Comparison of ENCODE assay signal across 8 mouse cellular contexts in genomic region chr4:139833036-139833634, GRCm38 (mm10). TPM values are rescaled to one million over a fixed set of nuclear protein-coding genes. Genes with fewer than 3 reads are reported as not detected.
DNase-seq lines count a peak whose midpoint lies in the region; ATAC-seq lines count a peak whose summit lies in the region.
"Had no signal": no experiment of that assay in that cellular context is flagged by ENCODE, and none has a peak within 500 bp of the region (broad histone marks: within the 10 kb centered on the region; RNA-seq: fewer than 3 reads in every experiment).

Pax7 (minus strand) TSS chr4:139833528.

- H3K4me3 ChIP-seq in kidney, embryonic 15.5 days (replicated peaks): peak within 1 kb of the TSS; percentile 27
- peak within 1 kb of the TSS; percentile 59 for H3K4me3 ChIP-seq in embryonic facial prominence, embryonic 10.5 days
- peak within 1 kb of the TSS; percentile 40 for H3K4me3 ChIP-seq in hindbrain, embryonic 12.5 days
- peak within 1 kb of the TSS; percentile 55 for H3K4me3 ChIP-seq in neural tube, embryonic 11.5 days (ENCODE audit: low read depth, low read length)
- H3K4me3 ChIP-seq: erythroblast, embryonic 14.5 days had no signal

- DNase-seq in kidney, adult 18-20 months: no peak
- DNase-seq in embryonic facial prominence, embryonic 10.5 days (ENCODE audit: low spot score): peak; percentile 75
- DNase-seq in neural tube, embryonic 11.5 days (ENCODE audit: low spot score): peak; percentile 78
- DNase-seq in layer of hippocampus, postnatal 36 days: no peak
- DNase-seq in kidney, adult 11 months: no peak

- H3K4me1 ChIP-seq in kidney, embryonic 15.5 days: peaks cover 30% of the 10 kb centered on the region
- H3K4me1 ChIP-seq in embryonic facial prominence, embryonic 10.5 days: peaks cover 76% of the 10 kb centered on the region
- peaks cover 71% of the 10 kb centered on the region for H3K4me1 ChIP-seq in hindbrain, embryonic 12.5 days
- H3K4me1 ChIP-seq in neural tube, embryonic 11.5 days (ENCODE audit: control insufficient read depth, insufficient read depth, low read length): peaks cover 53% of the 10 kb centered on the region

- no peak within 1 kb of the TSS for H3K27ac ChIP-seq in kidney, embryonic 15.5 days
- peak within 1 kb of the TSS; percentile 82 for H3K27ac ChIP-seq in embryonic facial prominence, embryonic 10.5 days (replicated peaks)
- peak within 1 kb of the TSS; percentile 68 for H3K27ac ChIP-seq in hindbrain, embryonic 12.5 days
- peak within 1 kb of the TSS; percentile 79 for H3K27ac ChIP-seq in neural tube, embryonic 11.5 days (ENCODE audit: low read depth, low read length)

- no peak within 1 kb of the TSS for H3K9ac ChIP-seq in kidney, embryonic 15.5 days
- peak within 1 kb of the TSS; percentile 64 for H3K9ac ChIP-seq in hindbrain, embryonic 12.5 days
- H3K9ac ChIP-seq in neural tube, embryonic 11.5 days (ENCODE audit: low read length): peak within 1 kb of the TSS; percentile 85

- peaks cover 100% of the 10 kb centered on the region for H3K27me3 ChIP-seq in kidney, embryonic 15.5 days
- H3K27me3 ChIP-seq in embryonic facial prominence, embryonic 10.5 days (replicated peaks; ENCODE audit: low read depth, poor library complexity, severe bottlenecking): peaks cover 100% of the 10 kb centered on the region
- H3K27me3 ChIP-seq in hindbrain, embryonic 12.5 days: peaks cover 99% of the 10 kb centered on the region
- peaks cover 73% of the 10 kb centered on the region for H3K27me3 ChIP-seq in neural tube, embryonic 11.5 days (ENCODE audit: control insufficient read depth, insufficient read depth, low read length)

- ATAC-seq in kidney, embryonic 15.5 days (replicated peaks; ENCODE audit: low FRiP score): no peak
- peak; percentile 25; the same call in 1 of the 2 replicates for ATAC-seq in hindbrain, embryonic 12.5 days (ENCODE audit: low FRiP score)
- peak; percentile 42; the same call in 1 of the 2 replicates for ATAC-seq in neural tube, embryonic 11.5 days (ENCODE audit: insufficient read depth, low FRiP score, low TSS enrichment)

- no peaks in the 10 kb centered on the region for H3K9me3 ChIP-seq in kidney, embryonic 15.5 days (replicated peaks)
- no peaks in the 10 kb centered on the region for H3K9me3 ChIP-seq in embryonic facial prominence, embryonic 10.5 days
- H3K9me3 ChIP-seq in hindbrain, embryonic 12.5 days (replicated peaks): no peaks in the 10 kb centered on the region
- no peaks in the 10 kb centered on the region for H3K9me3 ChIP-seq in neural tube, embryonic 11.5 days (ENCODE audit: control insufficient read depth, low read length)

- no peaks in the 10 kb centered on the region for H3K36me3 ChIP-seq in kidney, embryonic 15.5 days
- H3K36me3 ChIP-seq in embryonic facial prominence, embryonic 10.5 days (replicated peaks): no peaks in the 10 kb centered on the region
- H3K36me3 ChIP-seq in hindbrain, embryonic 12.5 days: no peaks in the 10 kb centered on the region
- H3K36me3 ChIP-seq in neural tube, embryonic 11.5 days (ENCODE audit: control insufficient read depth, insufficient read depth, low read length): no peaks in the 10 kb centered on the region

- peak within 1 kb of the TSS; percentile 49 for H3K4me2 ChIP-seq in kidney, embryonic 15.5 days
- H3K4me2 ChIP-seq in hindbrain, embryonic 12.5 days (replicated peaks): peak within 1 kb of the TSS; percentile 54
- H3K4me2 ChIP-seq in neural tube, embryonic 11.5 days (ENCODE audit: low read depth): peak within 1 kb of the TSS; percentile 75

- 1% methylated on average over 34 of the region's 41 CpGs for WGBS in kidney, embryonic 15.5 days
- under 1% methylated on average over 37 of the region's 41 CpGs for WGBS in embryonic facial prominence, embryonic 10.5 days
- under 1% methylated on average over 31 of the region's 41 CpGs for WGBS in hindbrain, embryonic 12.5 days
- under 1% methylated on average over 29 of the region's 41 CpGs for WGBS in neural tube, embryonic 11.5 days

RNA-seq across cellular contexts. Expression of gene Pax7, which starts in this region (rescaled TPM):
- 0.05 and 0.10 TPM in 2 replicates for polyA plus RNA-seq in kidney, embryonic 15.5 days (2015; fragmentation: Nextera tagmentation; extraction: Ambion mirVana)
- 1.5 and 2.6 TPM in 2 replicates for polyA plus RNA-seq in embryonic facial prominence, embryonic 10.5 days (2016; fragmentation: Nextera tagmentation; extraction: Ambion mirVana)
- 1.1 and 1.6 TPM in 2 replicates for polyA plus RNA-seq in hindbrain, embryonic 12.5 days (2016; fragmentation: Nextera tagmentation; extraction: Ambion mirVana)
- polyA plus RNA-seq in neural tube, embryonic 11.5 days (2014; fragmentation: Nextera tagmentation; extraction: Ambion mirVana): 3.4 and 3.8 TPM in 2 replicates
- under 1 TPM in 1 of 2 experiments, not detected in 1; 0.05 TPM for total RNA-seq in layer of hippocampus, postnatal 36 days (2021)
- polyA plus RNA-seq: erythroblast, embryonic 14.5 days had no signal

Comparison
In these comparisons a context has a peak if more than half of its experiments do, and no peak if none do; other contexts are left out.
1. DNase-seq: peak in embryonic facial prominence, embryonic 10.5 days (single experiment) and neural tube, embryonic 11.5 days (single experiment); none in kidney, adult 18-20 months (single experiment), layer of hippocampus, postnatal 36 days (0 of 2) and kidney, adult 11 months (single experiment).
2. Peak in every context shown above with its lines, with median percentiles within 50 percentile points of each other: H3K4me2 ChIP-seq and H3K4me3 ChIP-seq.